Mouse (Mus musculus) liver (tissue): ENCODE results near the gene Tbc1d9.

Experiments
- DNase-seq: peaks from one replicate; pipeline ENCODE4 v3.0.0-alpha.2; 2020; ENCODE audit warnings: mixed read lengths

Gene Tbc1d9

DNA sequence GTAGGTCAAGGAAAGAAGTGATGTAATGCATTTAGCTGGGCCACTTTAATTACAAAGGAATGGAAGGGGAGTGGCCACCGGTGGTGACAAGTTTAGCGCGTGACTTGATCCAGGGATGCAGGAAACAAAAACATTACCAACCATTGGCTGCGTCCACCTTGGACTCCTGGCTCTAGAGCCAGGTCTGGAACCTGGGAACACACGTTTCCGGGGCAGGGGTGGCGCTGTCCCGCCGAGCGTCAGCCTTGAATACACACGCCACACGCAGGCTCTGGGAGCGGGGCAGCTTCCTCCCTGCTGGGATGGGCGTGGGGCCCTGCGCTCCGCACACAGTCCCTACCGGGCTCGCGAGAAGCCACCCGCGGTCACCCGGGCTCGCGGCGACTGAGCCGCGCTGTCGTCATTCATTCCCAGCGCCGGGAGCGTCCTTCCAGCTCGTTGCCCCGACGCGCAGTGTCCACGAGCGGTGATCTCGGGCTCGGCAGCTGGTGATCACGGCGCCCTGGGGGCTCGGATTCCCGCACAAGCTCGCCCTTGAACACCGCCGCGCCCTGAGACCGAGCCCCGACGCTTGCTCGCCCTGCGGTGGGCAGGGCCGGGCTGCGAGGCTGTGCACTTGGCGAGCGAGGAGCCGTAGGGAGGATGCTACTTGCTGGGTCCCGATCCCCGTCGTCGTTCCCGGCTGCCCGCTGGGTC is at the start of gene Tbc1d9:
Tbc1d9 (plus strand) TSS at position 118 of the 696 bp plus-strand sequence.
- peak; percentile 58 for DNase-seq

DNA sequence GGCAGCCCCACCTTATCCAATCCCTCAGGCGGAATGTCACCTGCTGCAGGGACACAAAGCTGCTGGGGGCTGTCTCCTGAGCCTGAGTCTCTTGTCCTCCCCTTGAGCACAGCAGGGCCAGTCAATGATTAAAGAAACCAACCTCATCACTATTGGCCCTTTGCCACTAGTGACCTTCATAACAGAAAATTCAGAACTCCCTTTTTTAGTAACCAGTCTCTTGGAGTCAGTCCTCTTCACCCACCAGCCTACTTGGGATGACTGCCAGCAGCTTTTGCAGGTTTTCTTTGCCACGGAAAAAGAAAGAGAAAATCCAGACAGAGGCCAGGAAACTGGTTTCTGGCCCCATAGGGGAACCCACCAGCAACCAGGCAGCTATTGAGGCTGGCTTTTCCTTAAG is 30.1 kb upstream of the Tbc1d9 start:
- DNase-seq = no peak

DNA sequence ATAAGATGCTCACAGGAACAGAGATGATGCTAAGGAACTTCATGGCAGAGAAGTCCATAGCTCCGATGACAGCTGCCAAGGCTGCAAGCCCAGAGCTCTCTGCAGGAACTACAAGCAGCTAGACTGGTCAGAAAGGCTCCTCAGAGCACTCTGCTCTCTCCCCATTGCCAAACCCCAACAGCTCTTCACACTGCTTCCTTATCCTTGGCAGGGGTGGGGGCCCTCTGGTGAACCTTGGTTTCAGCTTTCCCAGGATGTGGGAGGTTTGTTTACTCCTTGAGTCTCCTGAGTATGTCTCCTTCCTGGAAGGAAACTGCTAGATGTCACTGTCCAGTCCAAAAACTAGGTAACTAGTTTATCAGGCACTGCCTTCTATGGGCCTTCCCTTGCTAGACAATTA is 25.1 kb upstream of the Tbc1d9 start:
- DNase-seq = no peak

DNA sequence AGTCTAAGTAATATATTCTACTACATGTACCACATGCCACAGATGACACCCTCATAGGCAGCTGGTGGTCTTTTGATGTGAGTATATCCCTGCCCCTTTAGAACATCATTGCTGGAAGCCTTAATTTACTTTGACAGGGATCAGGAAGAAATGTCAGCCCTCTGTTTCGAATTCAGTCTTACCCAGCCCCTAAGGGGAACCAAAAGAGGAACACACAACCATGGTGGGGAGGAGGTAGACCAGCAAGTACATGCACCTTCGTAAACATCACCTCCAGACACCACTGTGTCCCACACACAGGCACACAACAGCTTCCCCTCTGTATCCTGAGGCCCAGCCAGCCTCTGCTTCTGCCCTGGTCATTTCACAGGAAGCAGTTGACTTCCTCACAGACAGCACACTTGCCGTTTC is 24.4 kb upstream of the Tbc1d9 start:
- peak; percentile 25 for DNase-seq

DNA sequence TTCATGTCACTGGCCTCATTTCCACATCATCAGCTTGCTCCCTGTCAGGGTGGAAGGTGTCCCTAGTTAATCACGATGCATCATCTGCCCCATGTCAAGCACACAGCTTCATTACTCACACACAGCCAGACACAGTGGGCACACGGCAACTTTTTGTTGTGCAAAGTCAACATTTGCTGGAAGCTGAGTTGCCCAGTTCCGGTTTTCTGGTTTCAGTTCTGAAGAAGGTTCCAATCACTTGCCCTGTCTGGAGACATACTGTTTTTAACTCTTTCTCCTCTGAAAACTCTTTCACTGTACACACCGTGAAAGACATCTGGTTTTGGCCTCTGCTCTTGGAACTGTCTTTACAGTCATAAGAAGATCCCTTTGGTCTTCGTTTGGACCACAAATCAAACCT is 23.8 kb upstream of the Tbc1d9 start:
- DNase-seq = no peak

DNA sequence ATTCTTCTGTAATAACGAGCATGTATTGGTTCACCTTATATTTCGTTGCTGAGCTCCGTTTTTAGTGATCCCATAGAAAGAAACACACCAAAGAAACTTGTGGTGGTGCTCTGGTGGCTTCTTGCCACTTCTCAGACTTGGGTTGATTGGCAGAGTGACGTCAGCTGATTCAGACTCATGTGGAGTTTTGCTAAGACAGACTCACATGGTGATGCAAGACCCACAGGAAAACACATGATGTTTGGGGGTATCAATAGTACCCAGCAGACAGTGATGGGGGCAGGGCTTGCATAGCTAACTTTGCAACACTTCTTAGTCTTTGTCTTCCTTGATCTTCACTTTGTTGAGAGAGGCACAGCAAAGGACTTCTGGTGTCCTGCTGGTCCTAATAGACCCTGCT is 20.6 kb upstream of the Tbc1d9 start:
- DNase-seq = no peak

DNA sequence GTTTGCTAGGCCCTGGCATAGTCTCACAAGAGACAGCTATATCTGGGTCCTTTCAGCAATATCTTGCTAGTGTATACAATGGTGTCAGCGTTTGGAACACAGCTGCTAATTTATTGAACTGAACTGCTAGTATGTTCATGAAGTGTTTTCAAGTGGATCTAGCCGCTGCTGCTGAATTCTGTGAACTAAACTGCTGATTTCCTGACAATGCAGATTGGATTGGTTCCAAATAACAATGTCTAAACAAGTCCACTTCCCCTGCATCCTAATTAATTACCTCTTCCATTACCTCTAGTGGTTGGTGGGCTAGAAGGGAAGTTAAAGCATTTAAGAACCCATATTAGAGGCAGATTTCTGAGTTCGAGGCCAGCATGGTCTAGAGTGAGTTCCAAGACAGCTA is 19.7 kb upstream of the Tbc1d9 start:
- DNase-seq = no peak

DNA sequence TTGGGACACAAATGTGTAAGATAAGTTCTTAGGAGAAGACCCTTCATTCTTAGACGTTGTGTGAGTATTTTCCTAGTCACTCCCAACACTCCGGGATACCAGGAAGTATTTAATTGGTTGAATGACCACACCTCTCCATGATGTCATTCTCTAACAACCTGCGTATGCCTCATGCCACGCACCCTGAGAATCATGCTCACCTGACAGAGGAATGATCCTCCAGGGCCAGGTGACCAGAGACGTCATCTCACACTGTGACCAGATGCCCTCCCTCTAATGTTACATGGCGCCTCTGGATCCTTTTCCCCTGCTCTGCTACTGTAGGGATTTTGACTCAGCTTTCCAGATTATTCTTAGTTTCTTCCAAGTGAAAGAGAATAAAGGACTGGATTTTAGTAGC is 16.0 kb upstream of the Tbc1d9 start:
- no peak for DNase-seq

DNA sequence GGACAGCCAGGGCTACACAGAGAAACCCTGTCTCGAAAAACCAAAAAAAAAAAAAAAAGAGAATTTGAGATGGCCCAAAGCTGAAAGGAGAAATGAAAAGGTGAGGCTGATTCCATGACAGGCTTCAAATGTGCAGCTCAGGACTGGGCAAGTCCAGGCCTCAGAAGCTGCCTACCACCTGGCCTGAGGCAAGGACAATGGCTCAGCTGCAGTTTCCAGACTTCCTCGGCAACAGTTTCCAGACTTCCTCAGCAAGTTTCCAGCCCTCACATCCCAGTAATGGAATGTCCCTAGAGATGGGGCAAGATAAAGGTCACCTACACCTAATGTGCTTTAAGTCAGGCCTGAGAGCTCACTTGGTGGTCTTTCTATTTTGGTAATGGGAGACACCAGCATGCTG is 13.1 kb upstream of the Tbc1d9 start:
- DNase-seq = no peak

DNA sequence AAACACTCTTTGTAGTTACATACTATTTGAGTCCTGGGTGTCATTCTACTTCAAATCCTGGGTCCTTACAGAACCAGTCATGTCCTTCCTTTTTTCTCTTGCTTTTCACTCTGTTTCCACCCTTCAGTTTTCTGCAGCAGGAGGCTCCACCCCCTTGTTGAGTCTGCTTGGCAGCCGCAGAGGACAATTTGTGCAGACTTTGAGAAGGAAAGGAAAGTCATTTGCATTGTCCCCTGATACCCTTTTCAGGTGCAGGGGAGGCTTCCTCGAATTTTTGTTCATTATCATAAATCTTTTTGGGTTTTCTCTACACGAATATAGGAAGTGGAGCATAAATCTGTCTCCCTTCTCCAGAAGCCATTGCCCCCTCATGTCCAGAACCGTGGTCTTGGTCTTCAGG is 12.7 kb upstream of the Tbc1d9 start:
- no peak for DNase-seq

DNA sequence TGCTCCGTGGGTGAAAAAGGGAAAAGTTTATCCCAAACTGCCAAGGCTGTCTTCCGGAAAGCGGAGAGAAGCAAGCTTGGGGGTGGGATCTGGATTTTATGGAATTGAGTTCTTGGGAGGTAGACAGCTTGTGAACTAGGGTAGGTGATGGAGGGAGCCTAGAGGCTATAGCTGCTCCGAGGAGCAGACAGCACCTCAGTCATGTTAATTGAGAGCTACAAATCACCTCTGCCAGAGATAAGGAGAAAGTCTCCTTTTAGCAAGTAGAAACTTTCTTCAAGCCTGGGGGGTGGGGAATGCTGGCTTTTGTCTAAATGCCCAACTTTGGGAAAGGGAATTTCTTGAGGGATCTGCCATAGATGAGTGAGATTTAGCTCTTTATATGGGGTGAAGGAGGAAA is 10.0 kb upstream of the Tbc1d9 start:
- no peak for DNase-seq

DNA sequence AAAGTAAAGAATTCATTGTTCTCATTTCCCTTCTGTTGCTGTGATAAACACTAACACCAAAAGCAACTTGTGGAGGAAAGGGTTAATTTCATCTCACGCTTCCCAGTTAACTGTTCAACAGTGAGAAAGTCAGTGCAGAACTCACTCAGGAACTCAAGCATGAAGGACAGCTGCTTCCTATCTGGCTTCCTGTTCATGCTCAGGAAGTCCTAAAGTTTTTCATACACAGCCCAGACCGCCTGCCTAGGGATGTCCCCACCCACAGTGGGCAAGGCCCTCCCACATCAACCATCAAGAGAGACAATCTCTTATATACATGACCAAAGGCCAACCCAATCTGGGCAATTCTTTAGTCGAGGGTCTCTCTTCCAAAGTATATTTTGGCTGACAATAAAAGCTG is 6.2 kb upstream of the Tbc1d9 start:
- no peak for DNase-seq

DNA sequence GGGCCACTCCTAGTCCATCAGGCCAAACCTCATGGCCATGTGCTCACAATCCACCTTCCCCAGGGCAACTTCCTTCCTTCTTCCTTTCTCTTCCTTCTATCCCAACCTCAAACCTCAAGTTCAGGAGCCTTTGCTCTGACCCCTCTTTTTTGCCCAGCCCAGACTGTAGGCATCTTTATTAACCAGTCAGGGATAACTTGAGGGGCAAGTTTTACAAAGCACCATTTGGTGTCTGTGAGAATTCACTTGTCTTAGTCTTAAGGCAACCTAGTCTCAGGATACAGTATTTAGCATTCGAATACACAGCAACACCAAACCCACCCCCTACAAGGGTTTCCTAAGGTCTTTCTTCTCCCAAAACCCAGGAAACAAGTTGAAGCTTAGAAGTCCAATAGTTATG is 5.5 kb upstream of the Tbc1d9 start:
- no peak for DNase-seq

DNA sequence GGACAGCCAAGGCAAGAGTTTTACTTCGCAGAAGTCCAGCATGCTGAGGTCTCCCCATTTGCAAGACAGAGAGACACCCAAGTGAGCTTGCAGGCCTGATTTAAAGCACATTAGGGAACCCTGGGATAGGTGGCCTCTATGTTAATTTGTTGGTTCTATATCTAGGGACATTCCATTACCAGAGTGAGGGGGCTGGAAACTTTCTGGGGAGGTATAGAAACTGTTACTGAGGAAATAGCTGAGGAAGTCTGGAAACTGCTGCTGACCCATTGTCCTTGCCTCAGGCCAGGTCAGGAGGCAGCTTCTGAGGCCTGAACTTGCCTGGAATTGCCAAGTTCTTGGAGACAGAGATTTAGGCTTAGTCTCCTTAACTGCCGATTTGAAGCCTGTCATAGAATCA is 4.5 kb upstream of the Tbc1d9 start:
- DNase-seq = no peak

DNA sequence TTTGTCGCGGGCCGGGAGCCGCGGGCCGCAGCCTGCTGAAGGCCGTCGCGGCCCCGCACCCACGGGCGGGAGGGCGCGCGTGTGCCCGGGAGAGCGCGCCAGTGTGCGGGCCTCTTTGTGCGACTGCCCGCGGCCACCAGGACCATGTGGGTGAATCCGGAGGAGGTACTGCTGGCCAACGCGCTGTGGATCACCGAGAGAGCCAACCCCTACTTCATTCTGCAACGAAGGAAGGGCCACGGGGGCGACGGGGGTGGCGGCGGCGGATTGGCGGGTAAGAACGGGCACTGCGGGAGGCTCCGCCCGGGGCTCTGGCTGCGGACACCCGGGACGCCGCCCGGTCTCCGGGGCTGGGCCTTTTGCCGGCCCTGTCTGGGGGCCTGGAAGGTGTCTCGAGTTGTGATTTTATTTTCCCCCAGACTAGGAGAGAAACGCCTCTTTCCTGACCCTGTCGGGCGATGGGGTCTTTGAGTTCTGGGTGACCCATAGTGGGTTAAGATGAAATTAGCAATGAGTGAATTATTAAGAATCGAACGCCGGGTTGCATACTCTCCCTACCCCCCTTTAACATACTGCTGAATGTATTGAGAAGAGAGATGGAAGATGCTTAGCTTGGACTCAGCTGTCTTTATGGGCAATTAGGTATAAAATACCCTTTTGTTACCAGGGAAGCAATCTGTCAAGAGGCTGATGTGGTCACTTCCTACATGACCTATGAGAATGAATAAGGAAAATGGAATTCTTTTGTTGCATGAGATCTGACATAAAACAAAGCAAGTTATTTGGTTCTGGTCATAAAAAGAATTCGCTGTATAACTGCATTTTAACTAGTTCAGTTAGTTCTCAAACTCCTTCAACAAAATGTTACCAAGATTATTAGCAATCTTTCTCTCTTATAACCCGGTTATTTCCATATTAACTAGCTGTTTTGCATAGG is 1.0 kb downstream of the Tbc1d9 start, which contains the start of gene Gm10645:
Gm10645 (minus strand) TSS at position 240 of the 937 bp plus-strand sequence.
- peak; percentile 32 for DNase-seq

DNA sequence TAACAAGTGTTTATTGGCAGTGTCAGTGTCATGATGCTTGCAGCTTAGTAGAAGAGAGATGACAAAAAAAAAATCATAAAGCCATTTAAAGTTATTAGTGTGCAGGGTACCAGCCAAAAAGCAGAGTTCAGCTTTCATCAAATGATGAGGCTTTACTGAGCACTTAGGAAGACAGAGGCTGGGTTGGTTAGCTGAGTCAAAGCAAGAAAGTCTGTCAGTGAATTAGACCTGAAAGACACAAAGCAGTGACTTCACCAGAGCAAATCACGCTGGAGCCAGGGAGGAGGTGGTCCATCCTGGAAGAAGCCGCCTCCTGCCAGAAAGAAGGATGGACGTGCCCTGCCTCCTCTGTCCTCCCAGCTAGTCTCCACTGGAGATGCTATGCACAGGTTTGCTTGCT is 2.8 kb downstream of the Tbc1d9 start:
- no peak for DNase-seq

DNA sequence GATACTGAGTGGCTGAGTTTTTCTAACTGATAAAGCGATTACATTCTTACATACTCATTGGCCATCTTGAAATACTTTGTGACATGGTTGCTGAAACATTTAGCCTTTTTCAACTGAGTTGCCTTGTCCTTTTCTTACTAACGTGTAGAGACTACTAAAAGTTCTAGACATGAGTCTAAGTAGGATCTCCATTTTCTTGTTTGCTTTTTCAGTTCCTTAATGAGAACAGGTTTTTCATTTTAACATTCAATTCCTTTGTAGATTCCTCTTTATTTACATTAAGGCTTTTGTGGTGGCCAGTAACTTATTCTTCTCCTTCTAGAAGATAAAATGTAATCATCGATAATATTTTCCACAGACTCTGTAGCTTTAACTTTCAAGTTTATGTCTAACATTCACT is 4.0 kb downstream of the Tbc1d9 start:
- DNase-seq = no peak

DNA sequence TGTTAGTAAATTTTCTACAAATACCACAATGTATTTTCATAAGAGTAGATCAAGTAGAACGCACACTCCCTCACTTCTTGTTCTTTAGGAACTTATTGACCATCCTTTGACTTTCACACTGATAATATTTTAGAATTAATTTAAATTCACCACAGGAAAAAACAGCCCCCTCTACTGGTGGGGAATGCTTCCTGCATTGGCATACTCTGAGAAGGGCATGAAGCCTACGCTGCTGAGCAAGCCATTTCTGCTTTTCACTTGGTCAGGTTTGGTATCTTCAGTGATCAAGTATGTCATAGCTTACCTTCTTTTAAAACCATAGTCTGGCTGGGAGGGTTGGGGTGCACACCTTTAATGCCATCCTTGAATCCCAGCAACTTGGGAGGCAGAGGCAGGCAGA is 4.6 kb downstream of the Tbc1d9 start:
- peak; percentile 30 for DNase-seq

DNA sequence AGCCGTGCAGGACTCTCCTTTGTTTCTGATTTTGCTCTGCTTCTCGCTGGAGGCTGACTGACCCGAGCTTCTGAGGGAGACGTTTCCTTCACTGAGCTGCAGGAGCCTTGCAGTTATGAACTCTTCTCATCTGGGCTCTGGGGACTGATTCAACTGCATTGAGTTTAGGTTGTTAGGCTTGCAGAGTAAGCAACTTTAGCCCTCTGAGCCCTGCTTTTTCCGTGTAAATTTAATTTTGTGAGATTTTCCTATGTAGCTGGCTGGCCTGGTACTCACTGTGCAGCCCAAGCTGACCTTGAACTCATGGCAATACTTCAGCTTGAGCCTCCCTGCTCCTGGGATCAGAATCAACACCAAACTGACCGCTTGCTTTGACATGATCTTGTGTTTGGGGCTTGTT is 5.7 kb downstream of the Tbc1d9 start:
- DNase-seq = no peak

DNA sequence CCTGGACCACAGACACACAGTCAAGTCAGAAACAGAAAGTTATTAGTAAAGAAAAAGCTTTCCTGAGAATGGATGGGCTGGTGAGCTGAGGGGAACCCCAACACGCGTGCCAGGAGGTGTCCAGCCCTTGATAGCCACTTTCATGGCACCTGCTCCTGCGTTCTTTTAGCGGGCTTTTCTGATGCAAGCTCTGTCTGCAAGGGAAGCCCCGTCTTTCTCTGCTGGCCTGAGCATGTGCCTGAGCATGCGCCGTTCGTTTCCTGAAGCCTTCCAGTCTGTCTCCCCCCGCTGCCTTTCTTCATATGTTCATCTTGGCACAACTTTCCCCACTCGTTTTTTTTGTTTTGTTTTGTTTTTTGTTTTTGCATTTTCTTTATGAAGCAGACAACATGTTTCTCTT is 10.5 kb downstream of the Tbc1d9 start:
- DNase-seq = no peak

DNA sequence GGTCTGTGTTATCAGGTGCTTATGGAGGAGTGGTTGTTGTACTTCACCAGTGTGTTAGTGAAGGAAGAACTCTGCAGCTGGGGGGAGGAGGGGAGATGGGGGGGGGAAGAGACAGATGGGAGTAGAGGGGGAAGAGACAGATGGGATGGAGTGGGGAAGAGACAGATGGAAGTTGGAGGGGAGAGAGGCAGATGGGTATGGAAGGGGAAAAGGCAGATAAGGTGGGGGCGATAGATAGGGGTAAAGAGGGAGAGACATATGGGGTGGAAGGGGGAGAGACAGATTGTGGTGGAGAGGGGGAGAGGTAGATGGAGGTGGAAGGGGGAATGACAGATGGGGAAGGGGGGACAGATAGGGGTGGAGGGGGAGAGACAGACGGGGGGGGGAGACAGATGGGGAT is 11.6 kb downstream of the Tbc1d9 start:
- no peak for DNase-seq

DNA sequence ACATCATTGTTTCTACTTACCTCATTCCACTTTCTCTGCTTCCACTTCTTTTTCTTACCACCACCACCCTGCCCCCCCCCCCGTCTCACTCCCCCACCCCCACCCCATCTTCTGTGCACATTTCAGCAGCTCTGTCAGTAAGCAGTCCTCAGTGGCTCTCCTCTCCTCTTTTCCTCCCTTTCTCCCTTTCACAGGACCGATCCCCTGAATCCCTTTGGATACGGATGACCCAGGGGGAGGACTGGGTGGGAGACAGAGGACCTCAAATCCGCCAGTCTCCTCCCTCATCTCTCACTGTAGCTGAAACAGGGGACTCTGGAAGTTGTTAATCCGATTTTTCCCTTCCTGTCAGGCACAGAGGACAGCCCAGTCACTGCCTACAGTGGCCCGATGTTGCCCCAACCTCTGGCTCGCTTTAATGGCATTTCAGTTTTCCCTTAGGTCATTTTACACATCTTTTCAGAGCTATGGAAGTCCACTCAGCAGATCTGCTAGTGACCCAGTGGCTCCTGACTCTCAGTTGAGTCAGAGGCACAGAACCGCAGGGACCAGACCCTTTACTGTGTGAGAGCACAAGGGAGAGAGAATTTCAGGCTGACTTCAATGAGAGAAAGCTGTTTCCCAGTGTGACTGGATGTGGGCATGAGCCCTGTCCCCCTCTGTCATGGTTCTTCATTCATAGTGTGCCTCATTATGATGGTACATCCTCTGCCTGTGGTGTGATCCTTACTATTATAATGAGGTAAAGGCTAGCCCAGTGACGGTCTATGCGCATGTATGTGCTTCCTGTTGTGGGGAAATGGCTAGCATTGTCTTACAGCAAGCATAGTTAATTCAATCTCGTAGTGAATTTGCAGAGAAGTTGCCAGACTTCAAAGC is 12.4 kb downstream of the Tbc1d9 start:
- no peak for DNase-seq

DNA sequence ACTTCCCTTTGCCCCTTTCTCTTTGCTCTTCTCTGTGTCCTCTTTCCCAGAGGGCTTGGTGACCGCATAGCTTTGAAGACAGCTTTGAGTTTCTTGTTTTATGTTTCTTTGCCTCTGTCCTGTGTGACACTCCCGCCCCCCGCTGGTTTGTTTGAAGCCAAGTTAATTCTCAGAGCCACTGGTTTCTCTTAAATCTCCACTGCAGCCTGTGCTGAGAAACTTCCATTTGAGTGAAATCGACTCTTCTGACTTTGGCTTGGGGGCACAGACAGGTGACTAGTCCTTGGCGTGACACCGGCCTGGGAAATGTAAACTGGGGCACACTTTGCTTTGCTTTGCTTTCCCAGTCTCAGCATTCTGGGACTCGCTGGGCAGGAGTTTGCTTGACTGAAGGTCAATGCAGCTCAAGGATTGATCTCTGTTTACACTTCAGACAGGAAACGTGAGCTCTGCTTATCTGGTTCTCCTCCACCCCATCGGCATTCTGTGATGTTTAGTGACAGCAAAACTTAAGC is 13.1 kb downstream of the Tbc1d9 start:
- DNase-seq = peak; percentile 38
